Mouse (Mus musculus): ENCODE measurements around the gene Wscd1.

Wscd1 gene

GRCm38 (mm10) chr11:71822031-71822430 is 72.3 kb downstream of the Wscd1 start:
- WGBS = 90% methylated on average over 5 of the region's 5 CpGs

DNA sequence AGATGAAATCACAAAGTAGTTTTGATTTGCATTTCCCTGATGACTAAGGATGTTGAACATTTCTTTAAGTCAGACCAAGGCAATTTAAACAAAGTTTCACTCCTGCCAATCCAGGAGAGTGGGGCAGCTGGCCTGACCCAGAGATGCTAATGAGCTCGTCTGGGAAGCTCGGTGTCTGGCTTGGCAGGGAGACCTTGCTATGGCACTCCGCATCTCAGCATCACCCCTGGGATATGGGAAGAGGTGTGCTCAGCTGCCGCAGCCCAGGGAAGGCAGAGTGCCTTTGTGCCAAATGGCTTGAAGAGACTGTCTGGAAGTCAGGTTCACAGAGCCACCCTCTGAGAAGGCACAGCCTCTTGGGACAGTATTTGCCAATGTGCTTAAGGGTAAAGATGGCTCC is 75.3 kb downstream of the Wscd1 start:
- 73% methylated on average over 4 of the region's 4 CpGs for WGBS

All from cerebral cortex, adult 2 months (tissue).